Mouse (Mus musculus) kidney, postnatal 0 days (tissue): ENCODE results near the gene Herc3. TPM values are rescaled to one million over a fixed set of nuclear protein-coding genes. Genes with fewer than 3 reads are reported as not detected.

ENCODE experiments used
- ATAC-seq: fragments of 200-750 bp; cut with Nextera tagmentation; replicated peaks from 2 replicates; pipeline ENCODE4 v1.8.0; 2017; ENCODE audit warnings: low read depth, moderate number of reproducible peaks, moderate TSS enrichment, moderate library complexity; ENCODE audit not compliant: low FRiP score
- DNase-seq: peaks from one replicate; pipeline ENCODE4 v3.0.0-alpha.2; 2016; ENCODE audit warnings: low spot score
- H3K27ac ChIP-seq: fragments of 300-500 bp; sonication (generic); 2 replicates; pipeline ENCODE4 v1.5.1; 2014; ENCODE audit warnings: mild to moderate bottlenecking
- H3K27me3 ChIP-seq: fragments of 300-500 bp; sonication (generic); 2 replicates; pipeline ENCODE4 v1.6.1; 2014; ENCODE audit warnings: low read length, mixed read lengths; ENCODE audit not compliant: insufficient read depth
- H3K36me3 ChIP-seq: fragments of 300-500 bp; sonication (generic); 2 replicates; pipeline ENCODE4 v1.6.1; 2014; ENCODE audit warnings: low read length, mixed read lengths; ENCODE audit not compliant: insufficient read depth
- H3K4me1 ChIP-seq: fragments of 300-500 bp; sonication (generic); replicated peaks from 2 replicates; pipeline ENCODE4 v1.6.1; 2014; ENCODE audit warnings: antibody characterized with exemption, low read length, mixed read lengths; ENCODE audit not compliant: insufficient read depth
- H3K4me2 ChIP-seq: fragments of 300-500 bp; sonication (generic); 2 replicates; pipeline ENCODE4 v1.6.1; 2014; ENCODE audit warnings: mild to moderate bottlenecking, low read length, moderate library complexity, mixed read lengths
- H3K4me3 ChIP-seq: fragments of 300-500 bp; sonication (generic); replicated peaks from 2 replicates; pipeline ENCODE4 v1.5.1; 2014; ENCODE audit warnings: low read depth, low read length
- H3K9ac ChIP-seq: fragments of 300-500 bp; sonication (generic); 2 replicates; pipeline ENCODE4 v1.6.1; 2014; ENCODE audit warnings: low read depth, low read length
- H3K9me3 ChIP-seq: fragments of 300-500 bp; sonication (generic); replicated peaks from 2 replicates; pipeline ENCODE4 v1.6.1; 2016; ENCODE audit warnings: low read length, inconsistent platforms, mixed read lengths
- CTCF ChIP-seq: IDR thresholded peaks from 2 replicates; pipeline ENCODE4 v1.5.1; 2016; ENCODE audit warnings: antibody characterized with exemption, low read depth, mild to moderate bottlenecking, moderate library complexity
- WGBS: fragments of 180-500 bp; shearing (Covaris S2); extraction: QIAGEN DNeasy Blood & Tissue Kit; methylation state at CpG from one replicate; pipeline ENCODE4 v1.1.7; 2014; 5-methylcytosine and 5-hydroxymethylcytosine counted together
- polyA plus RNA-seq: library from polyadenylated mRNA; unstranded; fragments of >200 nt; fragmentation: Nextera tagmentation; extraction: Ambion mirVana; gene quantifications from 2 replicates; pipeline ENCODE4 v1.2.1, GENCODE M21; 2015

Herc3 gene
- polyA plus RNA-seq, 1 experiment from 2014 or later: 11.8 TPM

GRCm38 (mm10) chr6:58921623-58922022 is 90.4 kb downstream of the Herc3 start:
- H3K9ac ChIP-seq: no peak overlapping the region
- no peak overlapping the region for H3K4me3 ChIP-seq
- H3K27ac ChIP-seq: no peak overlapping the region
- no peaks in the 10 kb centered on the region for H3K9me3 ChIP-seq
- no peaks in the 10 kb centered on the region for H3K4me1 ChIP-seq
- 40% methylated on average over 3 of the region's 3 CpGs for WGBS
- no peak overlapping the region for H3K4me2 ChIP-seq
- no peaks in the 10 kb centered on the region for H3K36me3 ChIP-seq
- TF ChIP-seq CTCF: peak; percentile 69
- ATAC-seq (no peak), DNase-seq (peak; percentile 68)
- H3K27me3 ChIP-seq: no peaks in the 10 kb centered on the region

GRCm38 (mm10) chr6:58922511-58922910 is 91.2 kb downstream of the Herc3 start:
- H3K27ac ChIP-seq: no peak overlapping the region
- H3K9ac ChIP-seq: no peak overlapping the region
- no peaks in the 10 kb centered on the region for H3K36me3 ChIP-seq
- DNase-seq (no peak), ATAC-seq (no peak)
- no peak overlapping the region for H3K4me2 ChIP-seq
- no peaks in the 10 kb centered on the region for H3K9me3 ChIP-seq
- WGBS: 77% methylated on average over 5 of the region's 5 CpGs
- no peak overlapping the region for H3K4me3 ChIP-seq
- no peak for TF ChIP-seq CTCF
- no peaks in the 10 kb centered on the region for H3K4me1 ChIP-seq
- no peaks in the 10 kb centered on the region for H3K27me3 ChIP-seq

- Histone ChIP-seq H3K36me3 (no peaks in the 10 kb centered on the region), H3K4me3 (no peak overlapping the region), H3K9ac (no peak overlapping the region), H3K4me1 (no peaks in the 10 kb centered on the region), H3K9me3 (no peaks in the 10 kb centered on the region), H3K27ac (no peak overlapping the region), H3K4me2 (no peak overlapping the region), H3K27me3 (no peaks in the 10 kb centered on the region)
- 84% methylated on average over 2 of the region's 2 CpGs for WGBS
- TF ChIP-seq CTCF: no peak
- ATAC-seq (no peak), DNase-seq (no peak)
Measured at GRCm38 (mm10) chr6:58927881-58928280, 96.6 kb downstream of the Herc3 start.

GRCm38 (mm10) chr6:58929911-58930431 is 98.7 kb downstream of the Herc3 start:
- no peak for TF ChIP-seq CTCF
- Histone ChIP-seq H3K36me3 (peaks cover under 1% of the 10 kb centered on the region; the same call in 1 of the 2 replicates), H3K4me2 (no peak overlapping the region), H3K4me1 (no peaks in the 10 kb centered on the region), H3K9me3 (no peaks in the 10 kb centered on the region), H3K27me3 (no peaks in the 10 kb centered on the region), H3K4me3 (no peak overlapping the region), H3K27ac (no peak overlapping the region), H3K9ac (no peak overlapping the region)
- WGBS: 83% methylated on average over 9 of the region's 9 CpGs
- ATAC-seq: no peak
- DNase-seq: no peak

GRCm38 (mm10) chr6:58931149-58931548 is 99.9 kb downstream of the Herc3 start:
- no peak for TF ChIP-seq CTCF
- DNase-seq (no peak), ATAC-seq (no peak)
- no peaks in the 10 kb centered on the region for H3K4me1 ChIP-seq
- H3K27ac ChIP-seq: no peak overlapping the region
- H3K27me3 ChIP-seq: no peaks in the 10 kb centered on the region
- no peak overlapping the region for H3K9ac ChIP-seq
- 86% methylated on average over 4 of the region's 4 CpGs for WGBS
- no peaks in the 10 kb centered on the region for H3K9me3 ChIP-seq
- H3K4me2 ChIP-seq: no peak overlapping the region
- H3K4me3 ChIP-seq: no peak overlapping the region
- H3K36me3 ChIP-seq: peaks cover 4% of the 10 kb centered on the region; the same call in 1 of the 2 replicates

GRCm38 (mm10) chr6:58932515-58933188 is 101.4 kb downstream of the Herc3 start:
- TF ChIP-seq CTCF: no peak
- Histone ChIP-seq H3K4me2 (no peak overlapping the region), H3K4me3 (no peak overlapping the region), H3K27ac (no peak overlapping the region), H3K9ac (no peak overlapping the region), H3K36me3 (peaks cover 4% of the 10 kb centered on the region; the same call in 1 of the 2 replicates), H3K27me3 (no peaks in the 10 kb centered on the region), H3K9me3 (no peaks in the 10 kb centered on the region), H3K4me1 (no peaks in the 10 kb centered on the region)
- DNase-seq (no peak), ATAC-seq (no peak)
- WGBS: 80% methylated on average over 12 of the region's 12 CpGs
